Mouse (Mus musculus): ENCODE data around the gene Gne. TPM values are rescaled to one million over a fixed set of nuclear protein-coding genes. Genes with fewer than 3 reads are reported as not detected.

Gene Gne
- polyA plus RNA-seq, 1 experiment from 2014 or later, result 20.3 TPM

GRCm38 (mm10) chr4:44016071-44016470 is 67.9 kb downstream of the Gne start:
- H3K9me3 ChIP-seq (replicated peaks; ENCODE audit: control insufficient read depth, low read length), result no peaks in the 10 kb centered on the region
- H3K27me3 ChIP-seq (ENCODE audit: control insufficient read depth, insufficient read depth, low read length), result no peaks in the 10 kb centered on the region
- H3K4me3 ChIP-seq (ENCODE audit: low read depth, low read length), result no peak overlapping the region
- no peak for DNase-seq (ENCODE audit: low spot score)
- H3K36me3 ChIP-seq (replicated peaks; ENCODE audit: control insufficient read depth, insufficient read depth, low read depth, low read length), result no peaks in the 10 kb centered on the region; the same call in 1 of the 2 replicates
- ATAC-seq (replicated peaks; ENCODE audit: insufficient number of reproducible peaks, low FRiP score, low TSS enrichment, low read depth), result no peak
- no peaks in the 10 kb centered on the region for H3K4me1 ChIP-seq (ENCODE audit: control insufficient read depth, insufficient read depth, low read length)
- H3K4me2 ChIP-seq (ENCODE audit: low read depth, low read length), result no peak overlapping the region
- 84% methylated on average over 4 of the region's 4 CpGs for WGBS
- no peak overlapping the region for H3K9ac ChIP-seq (replicated peaks; ENCODE audit: low read length)
- H3K27ac ChIP-seq (replicated peaks; ENCODE audit: low read depth, low read length), result no peak overlapping the region

GRCm38 (mm10) chr4:44013391-44014070 is 70.4 kb downstream of the Gne start:
- H3K36me3 ChIP-seq (replicated peaks; ENCODE audit: control insufficient read depth, insufficient read depth, low read depth, low read length), result no peaks in the 10 kb centered on the region
- WGBS, result 24% methylated on average over 11 of the region's 11 CpGs
- H3K9me3 ChIP-seq (replicated peaks; ENCODE audit: control insufficient read depth, low read length), result no peaks in the 10 kb centered on the region
- no peaks in the 10 kb centered on the region for H3K27me3 ChIP-seq (ENCODE audit: control insufficient read depth, insufficient read depth, low read length)
- peak overlapping the region; percentile 96 for H3K4me3 ChIP-seq (ENCODE audit: low read depth, low read length)
- no peaks in the 10 kb centered on the region for H3K4me1 ChIP-seq (ENCODE audit: control insufficient read depth, insufficient read depth, low read length)
- peak overlapping the region; percentile 90 for H3K4me2 ChIP-seq (ENCODE audit: low read depth, low read length)
- ATAC-seq (replicated peaks; ENCODE audit: insufficient number of reproducible peaks, low FRiP score, low TSS enrichment, low read depth), result no peak
- no peak for DNase-seq (ENCODE audit: low spot score)
- H3K27ac ChIP-seq (replicated peaks; ENCODE audit: low read depth, low read length), result no peak overlapping the region
- peak overlapping the region; percentile 74 for H3K9ac ChIP-seq (replicated peaks; ENCODE audit: low read length)

GRCm38 (mm10) chr4:44012376-44013367 is 71.3 kb downstream of the Gne start:
- peak overlapping the region; percentile 90 for H3K4me2 ChIP-seq (ENCODE audit: low read depth, low read length)
- H3K9me3 ChIP-seq (replicated peaks; ENCODE audit: control insufficient read depth, low read length), result no peaks in the 10 kb centered on the region
- under 1% methylated on average over 77 of the region's 77 CpGs for WGBS
- no peak overlapping the region for H3K27ac ChIP-seq (replicated peaks; ENCODE audit: low read depth, low read length)
- peak; percentile 96 for DNase-seq (ENCODE audit: low spot score)
- no peaks in the 10 kb centered on the region for H3K36me3 ChIP-seq (replicated peaks; ENCODE audit: control insufficient read depth, insufficient read depth, low read depth, low read length)
- no peaks in the 10 kb centered on the region for H3K27me3 ChIP-seq (ENCODE audit: control insufficient read depth, insufficient read depth, low read length)
- H3K4me1 ChIP-seq (ENCODE audit: control insufficient read depth, insufficient read depth, low read length), result no peaks in the 10 kb centered on the region
- peak overlapping the region; percentile 96 for H3K4me3 ChIP-seq (ENCODE audit: low read depth, low read length)
- H3K9ac ChIP-seq (replicated peaks; ENCODE audit: low read length), result peak overlapping the region; percentile 74
- ATAC-seq (replicated peaks; ENCODE audit: insufficient number of reproducible peaks, low FRiP score, low TSS enrichment, low read depth), result peak; percentile 94

- no peak for DNase-seq (ENCODE audit: low spot score)
- no peak for ATAC-seq (replicated peaks; ENCODE audit: insufficient number of reproducible peaks, low FRiP score, low TSS enrichment, low read depth)
- Histone ChIP-seq H3K9me3 (replicated peaks; ENCODE audit: control insufficient read depth, low read length) (no peaks in the 10 kb centered on the region), H3K9ac (replicated peaks; ENCODE audit: low read length) (peak overlapping the region; percentile 63), H3K36me3 (replicated peaks; ENCODE audit: control insufficient read depth, insufficient read depth, low read depth, low read length) (no peaks in the 10 kb centered on the region), H3K27me3 (ENCODE audit: control insufficient read depth, insufficient read depth, low read length) (no peaks in the 10 kb centered on the region), H3K4me2 (ENCODE audit: low read depth, low read length) (peak overlapping the region; percentile 53), H3K4me3 (ENCODE audit: low read depth, low read length) (peak overlapping the region; percentile 96), H3K27ac (replicated peaks; ENCODE audit: low read depth, low read length) (no peak overlapping the region), H3K4me1 (ENCODE audit: control insufficient read depth, insufficient read depth, low read length) (no peaks in the 10 kb centered on the region)
- WGBS, result 78% methylated on average over 3 of the region's 3 CpGs
Measured at GRCm38 (mm10) chr4:44011799-44012198, 72.2 kb downstream of the Gne start.

- Histone ChIP-seq H3K36me3 (replicated peaks; ENCODE audit: control insufficient read depth, insufficient read depth, low read depth, low read length) (no peaks in the 10 kb centered on the region), H3K4me3 (ENCODE audit: low read depth, low read length) (no peak overlapping the region), H3K27ac (replicated peaks; ENCODE audit: low read depth, low read length) (no peak overlapping the region), H3K9ac (replicated peaks; ENCODE audit: low read length) (no peak overlapping the region), H3K9me3 (replicated peaks; ENCODE audit: control insufficient read depth, low read length) (no peaks in the 10 kb centered on the region), H3K4me2 (ENCODE audit: low read depth, low read length) (no peak overlapping the region), H3K27me3 (ENCODE audit: control insufficient read depth, insufficient read depth, low read length) (no peaks in the 10 kb centered on the region), H3K4me1 (ENCODE audit: control insufficient read depth, insufficient read depth, low read length) (no peaks in the 10 kb centered on the region)
- WGBS, result 44% methylated on average over 2 of the region's 2 CpGs
- ATAC-seq (replicated peaks; ENCODE audit: insufficient number of reproducible peaks, low FRiP score, low TSS enrichment, low read depth), result no peak
- DNase-seq (ENCODE audit: low spot score), result no peak
Measured at GRCm38 (mm10) chr4:44010893-44011292, 73.1 kb downstream of the Gne start.

GRCm38 (mm10) chr4:44010176-44010575 is 73.8 kb downstream of the Gne start:
- H3K4me3 ChIP-seq (ENCODE audit: low read depth, low read length), result no peak overlapping the region
- no peak overlapping the region for H3K27ac ChIP-seq (replicated peaks; ENCODE audit: low read depth, low read length)
- no peaks in the 10 kb centered on the region for H3K4me1 ChIP-seq (ENCODE audit: control insufficient read depth, insufficient read depth, low read length)
- H3K27me3 ChIP-seq (ENCODE audit: control insufficient read depth, insufficient read depth, low read length), result no peaks in the 10 kb centered on the region
- WGBS, result 92% methylated on average over 1 of the region's 1 CpGs
- no peaks in the 10 kb centered on the region for H3K9me3 ChIP-seq (replicated peaks; ENCODE audit: control insufficient read depth, low read length)
- no peak overlapping the region for H3K4me2 ChIP-seq (ENCODE audit: low read depth, low read length)
- no peaks in the 10 kb centered on the region for H3K36me3 ChIP-seq (replicated peaks; ENCODE audit: control insufficient read depth, insufficient read depth, low read depth, low read length)
- ATAC-seq (replicated peaks; ENCODE audit: insufficient number of reproducible peaks, low FRiP score, low TSS enrichment, low read depth), result no peak
- DNase-seq (ENCODE audit: low spot score), result no peak
- H3K9ac ChIP-seq (replicated peaks; ENCODE audit: low read length), result no peak overlapping the region

- H3K9ac ChIP-seq (replicated peaks; ENCODE audit: low read length), result no peak overlapping the region
- WGBS, result 71% methylated on average over 3 of the region's 3 CpGs
- no peaks in the 10 kb centered on the region for H3K4me1 ChIP-seq (ENCODE audit: control insufficient read depth, insufficient read depth, low read length)
- DNase-seq (ENCODE audit: low spot score) (no peak), ATAC-seq (replicated peaks; ENCODE audit: insufficient number of reproducible peaks, low FRiP score, low TSS enrichment, low read depth) (no peak)
- H3K27me3 ChIP-seq (ENCODE audit: control insufficient read depth, insufficient read depth, low read length), result no peaks in the 10 kb centered on the region
- no peaks in the 10 kb centered on the region for H3K9me3 ChIP-seq (replicated peaks; ENCODE audit: control insufficient read depth, low read length)
- no peak overlapping the region for H3K27ac ChIP-seq (replicated peaks; ENCODE audit: low read depth, low read length)
- no peak overlapping the region for H3K4me2 ChIP-seq (ENCODE audit: low read depth, low read length)
- H3K36me3 ChIP-seq (replicated peaks; ENCODE audit: control insufficient read depth, insufficient read depth, low read depth, low read length), result no peaks in the 10 kb centered on the region
- H3K4me3 ChIP-seq (ENCODE audit: low read depth, low read length), result no peak overlapping the region
Measured at GRCm38 (mm10) chr4:44004623-44005409, 79.2 kb downstream of the Gne start.
